Mouse (Mus musculus) embryonic stem cell, embryonic (primary cell): ENCODE data around the gene Kalrn.

Experiments used
- CTCF ChIA-PET, 4 experiments: fragments of 300-600 bp in 2 of 4; fragments of 350-600 bp in 2 of 4; sonication (Branson Sonifier 250); formaldehyde crosslinking; loops; one replicate each; lab custom pipeline; 2022; ENCODE audit warnings: inconsistent platforms in 2 of 4; lab: Charles Lee
- POLR2A ChIA-PET, 4 experiments: fragments of 300-600 bp in 2 of 4; fragments of 350-600 bp in 2 of 4; sonication (Branson Sonifier 250); formaldehyde crosslinking; loops; one replicate each; lab custom pipeline; 2022; ENCODE audit warnings: antibody characterized with exemption in 4 of 4, inconsistent platforms in 1 of 4; lab: Charles Lee

Kalrn gene

DNA sequence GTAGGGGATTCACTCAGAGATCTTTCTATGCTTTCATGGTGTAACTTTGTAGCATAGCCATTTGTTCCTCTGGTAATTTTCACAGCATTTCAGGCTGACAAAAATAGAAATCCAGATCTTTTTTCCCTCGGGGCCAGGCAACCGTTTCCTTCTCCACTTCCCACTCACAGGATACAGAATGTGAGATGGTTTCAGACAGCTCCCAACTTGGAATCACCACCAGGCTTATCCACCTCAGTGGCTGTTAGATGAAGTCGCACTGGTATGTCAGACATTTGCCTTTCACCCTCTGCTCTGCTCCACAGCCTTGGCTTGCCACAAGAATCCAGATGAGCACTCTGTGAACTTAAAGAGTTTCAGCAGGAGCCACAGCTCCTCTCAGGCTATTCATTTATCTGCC, 48.1 kb downstream of the Kalrn start:
- POLR2A ChIA-PET: interaction anchor here in 1 of 4 experiments (0.6 to 1.1 kb wide), 2 partner anchors 87 to 1054 kb away, joined by 3 to 4 read pairs; no protein-coding TSS in a partner anchor
- CTCF ChIA-PET: interaction anchor here in 1 of 4 experiments (0.6 kb wide), 1 partner anchor 175 kb away, joined by 3 read pairs; no protein-coding TSS in a partner anchor

- CTCF ChIA-PET: no interaction called here
- POLR2A ChIA-PET: interaction anchor here in 1 of 4 experiments (0.6 to 0.7 kb wide), 2 partner anchors 9 to 81 kb away, joined by 3 to 4 read pairs; no protein-coding TSS in a partner anchor
These were observed 52.3 kb downstream of the Kalrn start for GRCm38 (mm10) chr16:34521061-34521460.

GRCm38 (mm10) chr16:34516891-34517398, 56.4 kb downstream of the Kalrn start:
- ChIA-PET CTCF (no interaction called here), POLR2A (interaction anchor here in 1 of 4 experiments (0.6 kb wide), 1 partner anchor 345 kb away, joined by 4 read pairs; no protein-coding TSS in a partner anchor)

DNA sequence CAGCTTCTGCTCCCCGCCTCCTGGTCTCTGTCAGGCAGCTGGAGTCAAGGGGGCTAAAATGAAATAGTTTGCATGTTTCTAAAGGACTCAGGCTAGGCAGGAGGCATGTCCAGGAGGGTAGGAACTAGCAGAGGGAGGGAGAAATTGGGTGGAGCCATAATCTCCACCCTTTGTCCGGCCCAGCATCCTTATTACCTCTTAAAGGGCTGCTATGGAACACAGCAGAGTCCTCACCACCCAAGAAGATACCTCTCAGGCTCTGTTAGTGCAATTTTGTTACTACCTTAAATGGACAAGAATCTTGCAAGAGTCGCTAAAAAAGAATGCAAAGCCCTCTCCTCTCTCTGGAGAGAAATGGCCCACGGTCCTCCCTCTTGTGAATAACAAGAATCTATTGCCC, 57.8 kb downstream of the Kalrn start:
- ChIA-PET POLR2A (interaction anchor here in 1 of 4 experiments (0.5 kb wide), 1 partner anchor 102 kb away, joined by 3 read pairs; no protein-coding TSS in a partner anchor), CTCF (no interaction called here)

DNA sequence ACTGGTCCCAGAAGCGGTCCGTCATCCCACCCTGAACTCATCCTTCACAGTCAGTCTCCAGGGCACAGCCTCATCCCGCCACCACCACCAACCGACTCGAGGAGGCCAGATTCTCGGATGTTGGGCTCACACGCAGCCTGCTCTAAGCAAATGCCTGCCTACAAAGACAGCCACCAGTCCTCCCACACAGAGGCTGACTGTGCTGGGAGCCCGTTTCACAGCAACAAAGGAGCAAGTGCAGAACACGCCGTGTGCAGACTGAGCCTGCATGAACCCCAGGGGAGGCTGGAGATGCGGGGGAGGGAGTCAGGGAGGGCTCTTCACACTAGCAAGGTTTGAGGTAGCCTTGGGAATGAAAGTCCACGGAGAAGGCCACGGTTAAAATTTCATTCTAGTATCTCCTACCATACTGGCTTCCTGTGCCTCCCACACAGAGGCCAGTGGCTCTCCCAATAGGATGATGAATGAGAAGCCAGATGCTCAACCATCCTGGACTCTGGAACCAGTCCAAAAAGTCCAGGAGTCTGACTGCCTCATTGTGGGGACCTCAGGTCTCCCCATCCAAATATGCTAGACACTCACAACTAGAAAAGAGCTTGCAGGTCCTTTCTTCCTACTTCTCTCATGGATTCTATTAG, 59.3 kb downstream of the Kalrn start:
- POLR2A ChIA-PET: no interaction called here

DNA sequence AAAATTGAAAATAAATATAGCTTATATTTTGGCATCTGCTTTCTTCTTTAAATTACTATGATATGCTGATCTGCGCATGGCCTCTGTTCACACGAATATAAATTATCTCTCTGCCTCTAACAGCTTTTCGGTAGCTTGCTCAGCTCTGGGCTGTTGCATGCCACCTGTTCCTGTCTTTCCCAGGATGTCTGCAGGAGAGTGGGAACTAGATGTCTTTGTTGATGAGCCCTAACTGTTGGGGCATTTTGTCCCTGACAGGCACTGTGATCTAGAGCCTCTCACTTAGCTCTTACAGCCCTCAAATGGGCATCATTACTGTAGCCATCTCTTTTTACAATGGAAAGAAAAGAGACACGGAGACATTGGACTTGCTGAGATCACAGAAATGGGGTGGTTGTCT, 61.0 kb downstream of the Kalrn start:
- CTCF ChIA-PET: no interaction called here
- POLR2A ChIA-PET: interaction anchor here in 1 of 4 experiments (0.6 kb wide), 1 partner anchor 9 kb away, joined by 4 read pairs; no protein-coding TSS in a partner anchor

More for the DNA sequence above, 59.3 kb downstream of the Kalrn start:
- CTCF ChIA-PET: no interaction called here

GRCm38 (mm10) chr16:34508125-34508524, 65.2 kb downstream of the Kalrn start:
- ChIA-PET POLR2A (no interaction called here), CTCF (interaction anchor here in 1 of 4 experiments (0.5 kb wide), 1 partner anchor 1977 kb away, joined by 6 read pairs; no protein-coding TSS in a partner anchor)

GRCm38 (mm10) chr16:34506048-34506447, 67.3 kb downstream of the Kalrn start:
- ChIA-PET CTCF (no interaction called here), POLR2A (no interaction called here)

DNA sequence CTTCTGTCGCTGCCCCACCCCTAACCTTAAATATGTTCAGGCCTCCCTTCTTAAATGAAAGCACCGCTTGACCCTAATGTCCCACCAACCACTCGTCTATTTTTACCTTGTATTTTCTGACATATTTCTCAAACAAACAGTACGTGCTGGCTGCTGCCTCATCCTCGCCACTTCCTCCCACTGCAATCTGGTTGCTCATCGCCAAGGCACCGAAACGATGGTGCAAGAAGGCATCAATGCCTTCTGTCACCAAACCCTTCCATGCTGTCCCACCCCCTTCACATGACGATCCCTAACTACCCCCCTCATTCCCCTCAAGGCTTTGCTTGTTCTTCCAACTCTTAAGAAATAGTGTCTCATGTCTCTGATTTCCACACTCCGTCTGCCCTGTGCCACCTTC, 69.1 kb downstream of the Kalrn start:
- CTCF ChIA-PET: no interaction called here
- POLR2A ChIA-PET: interaction anchor here in 1 of 4 experiments (0.6 kb wide), 1 partner anchor 171 kb away, joined by 4 read pairs; no protein-coding TSS in a partner anchor

- CTCF ChIA-PET: no interaction called here
- POLR2A ChIA-PET: no interaction called here
These were observed 71.2 kb downstream of the Kalrn start for GRCm38 (mm10) chr16:34502110-34502509.

- ChIA-PET POLR2A (no interaction called here), CTCF (interaction anchor here in 2 of 4 experiments (0.8 to 1.0 kb wide), 2 partner anchors 16 to 178 kb away, joined by 4 read pairs; no protein-coding TSS in a partner anchor)
These were observed 78.6 kb downstream of the Kalrn start for GRCm38 (mm10) chr16:34494741-34495140.

- ChIA-PET CTCF (interaction anchor here in 2 of 4 experiments (0.7 to 1.0 kb wide), 2 partner anchors 15 to 251 kb away, joined by 3 to 4 read pairs; partner anchors contain the start of gene Mylk (in 1 of the 2)), POLR2A (no interaction called here)
These were observed 79.4 kb downstream of the Kalrn start for GRCm38 (mm10) chr16:34493914-34494313.

DNA sequence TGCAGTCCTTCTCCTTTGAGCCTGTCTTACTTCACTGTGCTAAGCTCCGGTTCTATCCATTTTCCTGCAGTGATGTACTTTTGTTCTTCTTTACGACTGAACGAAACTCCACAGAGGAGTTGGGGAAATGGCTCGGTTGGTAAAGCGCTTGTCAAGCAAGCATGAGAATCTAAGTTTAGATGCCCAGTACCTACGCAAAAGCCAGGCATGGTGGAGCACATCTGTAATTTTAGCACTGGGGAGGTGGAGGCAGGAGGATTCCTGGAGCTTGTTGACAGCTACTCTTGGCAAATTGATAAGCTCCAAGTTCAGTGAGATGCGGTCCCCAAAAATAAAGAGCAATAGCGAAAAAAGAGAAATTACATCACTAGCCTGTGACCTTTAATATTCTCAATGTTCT, 82.1 kb downstream of the Kalrn start:
- POLR2A ChIA-PET: no interaction called here
- CTCF ChIA-PET: interaction anchor here in 2 of 4 experiments (0.6 to 0.7 kb wide), 3 partner anchors 25 to 306 kb away, joined by 3 to 13 read pairs (median 5); no protein-coding TSS in a partner anchor

DNA sequence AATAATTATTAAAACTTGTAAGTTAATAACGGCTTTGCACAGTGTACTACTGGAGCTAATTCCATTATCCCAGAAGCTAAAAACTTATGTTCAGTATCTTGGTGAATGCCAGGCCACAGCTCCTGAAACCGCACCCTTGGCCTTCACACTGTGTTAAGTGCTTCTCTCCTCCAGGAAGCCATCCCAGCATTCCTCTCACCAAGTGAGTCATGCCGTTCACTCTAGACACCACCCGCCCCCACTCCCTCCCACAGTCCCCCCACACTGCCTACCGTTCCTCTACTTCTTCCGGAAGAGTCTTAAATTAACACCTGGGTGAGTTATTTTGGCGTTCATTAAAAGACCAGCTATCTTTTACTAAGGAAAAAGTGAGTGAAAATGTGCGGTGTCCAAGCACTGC, 82.8 kb downstream of the Kalrn start:
- CTCF ChIA-PET: interaction anchor here in 2 of 4 experiments (0.6 to 1.6 kb wide), 4 partner anchors 24 to 298 kb away, joined by 3 to 13 read pairs (median 4); partner anchors contain the start of gene Kalrn (in 1 of the 2)
- POLR2A ChIA-PET: no interaction called here

DNA sequence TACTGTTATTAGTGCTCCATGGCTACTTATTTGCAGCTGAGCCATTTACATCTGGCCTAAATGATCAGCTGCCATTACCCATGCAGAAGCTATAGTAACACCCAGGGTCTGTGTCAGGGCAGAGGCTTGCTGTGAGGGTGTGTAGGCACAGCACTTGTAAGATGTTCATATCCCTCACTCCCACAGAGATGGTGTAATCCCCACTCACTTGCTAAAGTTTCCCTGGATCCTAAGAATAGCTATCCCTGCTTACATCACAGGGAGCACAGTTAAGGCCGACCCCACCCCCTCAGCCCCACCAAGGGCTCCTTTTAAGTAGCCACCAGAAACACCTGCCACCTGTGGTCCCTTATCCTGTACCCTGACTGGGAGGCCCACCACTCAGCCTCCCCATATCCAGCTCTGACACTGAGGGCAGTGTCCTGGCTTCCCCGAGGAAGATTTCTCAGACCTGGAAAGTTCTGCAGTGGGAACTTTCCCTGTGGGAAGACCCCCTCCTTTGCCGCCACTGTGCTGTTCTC, 83.5 kb downstream of the Kalrn start:
- ChIA-PET CTCF (interaction anchor here in 2 of 4 experiments (0.6 to 1.6 kb wide), 3 partner anchors 83 to 665 kb away, joined by 4 to 5 read pairs (median 4); partner anchors contain the start of gene Kalrn (in 1 of the 2)), POLR2A (no interaction called here)

DNA sequence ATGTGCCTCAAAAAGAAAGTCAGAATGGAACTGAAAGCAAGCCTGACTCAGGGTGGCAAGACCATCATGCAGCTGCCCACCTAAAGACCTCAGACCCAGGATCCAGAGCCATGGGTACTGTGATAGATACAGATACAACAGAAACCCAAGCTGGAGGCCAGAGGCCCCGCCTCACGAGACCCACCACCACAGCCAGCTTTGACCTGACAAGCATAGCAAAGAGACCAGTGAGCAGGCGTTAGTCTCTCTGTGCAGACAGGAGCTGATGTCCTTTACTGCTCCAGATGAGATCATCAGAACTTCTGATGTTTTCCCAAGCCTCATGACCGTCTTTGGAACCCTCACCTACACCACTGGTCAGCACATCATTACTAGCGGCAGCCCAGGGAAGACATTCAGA, 85.5 kb downstream of the Kalrn start:
- CTCF ChIA-PET: no interaction called here
- POLR2A ChIA-PET: no interaction called here

- CTCF ChIA-PET: no interaction called here
- POLR2A ChIA-PET: no interaction called here
These were observed 86.1 kb downstream of the Kalrn start for GRCm38 (mm10) chr16:34487268-34487667.

DNA sequence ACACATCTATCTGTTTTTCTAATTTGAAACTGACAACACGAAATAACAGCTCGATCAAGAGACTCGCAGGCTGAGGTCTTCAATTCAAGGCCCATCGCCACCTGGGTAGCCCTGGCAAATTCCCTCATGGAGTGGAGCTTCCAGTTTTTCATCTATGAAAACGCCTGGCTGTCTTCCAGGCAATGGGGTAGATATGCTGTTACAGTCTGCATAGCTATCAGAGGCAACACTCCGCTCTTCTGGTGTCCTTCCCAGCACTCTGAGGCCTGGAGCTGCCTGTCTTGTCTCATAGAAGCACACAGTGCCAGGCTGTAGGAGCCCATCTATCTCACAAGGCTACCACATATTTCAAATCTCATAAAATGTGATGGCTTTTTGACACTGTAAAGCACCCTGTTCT, 87.8 kb downstream of the Kalrn start:
- POLR2A ChIA-PET: no interaction called here
- CTCF ChIA-PET: no interaction called here

DNA sequence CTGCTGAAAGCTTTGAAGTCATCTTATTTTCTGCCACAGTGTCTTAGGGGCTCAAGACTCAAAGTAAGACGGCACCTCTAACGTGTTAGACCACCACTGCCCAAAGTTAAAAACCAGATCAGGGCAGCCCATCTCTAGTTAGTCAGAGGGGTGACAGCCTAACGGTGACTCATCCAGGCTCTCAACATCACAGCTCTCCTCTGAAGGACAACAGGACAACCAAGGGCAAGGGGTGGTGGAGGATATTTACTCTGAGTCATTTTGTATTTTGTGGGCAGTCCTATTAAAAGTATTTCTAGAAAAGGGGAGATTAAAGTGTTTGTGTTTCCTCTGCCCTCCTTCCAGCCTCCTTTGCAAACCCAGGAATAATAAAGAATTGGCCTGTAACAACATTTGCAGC, 88.4 kb downstream of the Kalrn start:
- ChIA-PET POLR2A (interaction anchor here in 1 of 4 experiments (0.5 kb wide), 1 partner anchor 450 kb away, joined by 3 read pairs; no protein-coding TSS in a partner anchor), CTCF (no interaction called here)

DNA sequence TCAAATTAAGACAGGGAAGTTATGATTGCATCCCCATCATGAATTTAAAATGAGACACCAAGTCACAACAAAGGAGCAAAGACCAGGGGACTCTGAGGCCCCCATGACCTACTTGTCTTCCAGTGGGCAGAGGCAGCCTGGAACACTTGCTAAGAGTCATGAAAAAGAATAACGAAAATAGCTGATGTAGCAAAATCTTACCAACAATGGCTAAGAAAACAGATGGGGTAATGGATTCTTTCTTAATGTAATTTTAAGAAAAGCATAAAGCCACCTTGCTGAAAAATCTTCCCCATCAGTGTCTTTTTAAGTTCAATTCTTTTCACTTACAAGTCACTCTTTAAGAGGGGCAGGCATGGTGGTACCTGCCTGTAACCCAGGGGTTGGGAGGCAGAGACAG, 89.1 kb downstream of the Kalrn start:
- POLR2A ChIA-PET: interaction anchor here in 1 of 4 experiments (0.5 kb wide), 1 partner anchor 450 kb away, joined by 3 read pairs; no protein-coding TSS in a partner anchor
- CTCF ChIA-PET: no interaction called here
